Mouse (Mus musculus) frontal cortex, postnatal 25 days (tissue): ENCODE measurements around the gene Zp3.

Experiments used
- DNase-seq, 2 experiments: peaks; one replicate each; pipeline ENCODE4 v3.0.0; 2022; ENCODE audit warnings: low spot score in 2 of 2

Zp3 gene

GRCm38 (mm10) chr5:135960909-135961635 lies 18.8 kb upstream of the Zp3 start:
- DNase-seq: no peak

GRCm38 (mm10) chr5:135962125-135962491 lies 17.8 kb upstream of the Zp3 start:
- DNase-seq: no peak

- peak; percentile 89 to 93 for DNase-seq
Observed at GRCm38 (mm10) chr5:135962492-135963279, 17.2 kb upstream of the Zp3 start.

- no peak for DNase-seq
Observed at GRCm38 (mm10) chr5:135963280-135963627, 16.6 kb upstream of the Zp3 start.

GRCm38 (mm10) chr5:135965501-135965930 lies 14.4 kb upstream of the Zp3 start:
- no peak for DNase-seq

- no peak for DNase-seq
Observed at GRCm38 (mm10) chr5:135966866-135967265, 13.0 kb upstream of the Zp3 start.

- peak in 1 of 2 experiments; percentile 31 for DNase-seq
Observed at GRCm38 (mm10) chr5:135968781-135969180, 11.1 kb upstream of the Zp3 start.

- DNase-seq: no peak
Observed at GRCm38 (mm10) chr5:135970247-135970646, 9.7 kb upstream of the Zp3 start.

GRCm38 (mm10) chr5:135971876-135972275 lies 8.0 kb upstream of the Zp3 start:
- DNase-seq: no peak

- DNase-seq: no peak
Observed at GRCm38 (mm10) chr5:135974365-135974764, 5.5 kb upstream of the Zp3 start, which contains the start of gene Ssc4d. Gene Ssc4d (minus strand): TSS chr5:135974531.

- no peak for DNase-seq
Observed at GRCm38 (mm10) chr5:135975893-135976668, 3.8 kb upstream of the Zp3 start.

- no peak for DNase-seq
Observed at GRCm38 (mm10) chr5:135979381-135979780, 518 bp upstream of the Zp3 start.

- no peak for DNase-seq
Observed at GRCm38 (mm10) chr5:135982398-135982797, 2.5 kb downstream of the Zp3 start.

GRCm38 (mm10) chr5:135984546-135985044 lies 4.7 kb downstream of the Zp3 start:
- DNase-seq: no peak

- no peak for DNase-seq
Observed at GRCm38 (mm10) chr5:135987248-135987647, 7.3 kb downstream of the Zp3 start.

- DNase-seq: no peak
Observed at GRCm38 (mm10) chr5:135990601-135991000, 10.7 kb downstream of the Zp3 start.

- no peak for DNase-seq
Observed at GRCm38 (mm10) chr5:135993381-135993965, 13.6 kb downstream of the Zp3 start.

- DNase-seq: no peak
Observed at GRCm38 (mm10) chr5:135994335-135994724, 14.4 kb downstream of the Zp3 start.

- peak; percentile 72 to 78 for DNase-seq
Observed at GRCm38 (mm10) chr5:135994725-135995687, 15.1 kb downstream of the Zp3 start, which contains the start of gene Dtx2. Gene Dtx2 (plus strand): TSS chr5:135994800.

GRCm38 (mm10) chr5:135996162-135996561 lies 16.3 kb downstream of the Zp3 start:
- no peak for DNase-seq
